Comparison of ENCODE assay signal across 8 mouse cellular contexts in the genomic region with DNA sequence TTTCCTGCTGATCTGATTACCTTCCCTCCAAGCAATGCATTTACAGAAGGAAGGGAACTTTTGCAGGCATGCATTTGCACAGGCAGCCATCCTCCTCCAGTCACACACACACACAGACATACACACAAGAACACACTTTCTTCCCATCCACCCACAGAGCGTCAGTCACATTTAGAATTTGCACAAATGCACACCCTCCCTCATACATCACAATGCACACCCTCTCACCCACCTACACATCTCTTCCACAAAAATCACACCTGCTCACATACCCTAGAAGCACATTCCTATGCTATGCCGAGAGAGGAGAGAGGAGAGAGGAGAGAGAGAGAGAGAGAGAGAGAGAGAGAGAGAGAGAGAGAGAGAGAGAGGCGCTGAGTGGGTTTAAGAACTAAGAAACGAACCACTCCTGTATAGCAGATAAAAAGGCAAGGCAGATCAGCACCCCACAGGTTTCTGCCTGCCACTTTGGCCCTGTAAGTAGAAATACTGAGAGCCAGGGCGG. TPM values are rescaled to one million over a fixed set of nuclear protein-coding genes. Genes with fewer than 3 reads are reported as not detected.
DNase-seq lines count a peak whose midpoint lies in the region; ATAC-seq lines count a peak whose summit lies in the region.

Gene Tyro3, plus strand, starts transcription at position 455 of the 505 bp plus-strand sequence.

- H3K4me1 ChIP-seq in embryonic facial prominence, embryonic 11.5 days (ENCODE audit: control insufficient read depth, insufficient read depth, low read length): peaks cover 2% of the 10 kb centered on the region
- peaks cover 28% of the 10 kb centered on the region for H3K4me1 ChIP-seq in hindbrain, embryonic 15.5 days (replicated peaks)
- H3K4me1 ChIP-seq in midbrain, embryonic 13.5 days (replicated peaks): peaks cover 20% of the 10 kb centered on the region

- H3K4me2 ChIP-seq in embryonic facial prominence, embryonic 11.5 days (ENCODE audit: low read depth, low read length): no peak within 1 kb of the TSS
- no peak within 1 kb of the TSS; the same call in 1 of the 2 replicates for H3K4me2 ChIP-seq in hindbrain, embryonic 15.5 days
- H3K4me2 ChIP-seq in midbrain, embryonic 13.5 days (replicated peaks): no peak within 1 kb of the TSS

- ATAC-seq in embryonic facial prominence, embryonic 11.5 days (replicated peaks; ENCODE audit: insufficient number of reproducible peaks, low FRiP score, low TSS enrichment, low read depth): no peak
- ATAC-seq in hindbrain, embryonic 15.5 days (ENCODE audit: low FRiP score, low read depth): no peak
- no peak for ATAC-seq in midbrain, embryonic 13.5 days
- ATAC-seq in erythroid progenitor cell, adult 5-6 weeks (replicated peaks; ENCODE audit: low FRiP score, poor library complexity, severe bottlenecking): no peak

- H3K27ac ChIP-seq in embryonic facial prominence, embryonic 11.5 days (replicated peaks; ENCODE audit: low read depth, low read length): no peak within 1 kb of the TSS
- H3K27ac ChIP-seq in hindbrain, embryonic 15.5 days (replicated peaks): no peak within 1 kb of the TSS
- no peak within 1 kb of the TSS for H3K27ac ChIP-seq in midbrain, embryonic 13.5 days

- WGBS in embryonic facial prominence, embryonic 11.5 days: 61% methylated on average over 5 of the region's 5 CpGs
- WGBS in hindbrain, embryonic 15.5 days: 67% methylated on average over 5 of the region's 5 CpGs
- WGBS in midbrain, embryonic 13.5 days: 62% methylated on average over 5 of the region's 5 CpGs

- H3K9ac ChIP-seq in embryonic facial prominence, embryonic 11.5 days (replicated peaks; ENCODE audit: low read length): no peak within 1 kb of the TSS
- H3K9ac ChIP-seq in hindbrain, embryonic 15.5 days: no peak within 1 kb of the TSS
- H3K9ac ChIP-seq in midbrain, embryonic 13.5 days (replicated peaks): no peak within 1 kb of the TSS

- no peak within 1 kb of the TSS for H3K4me3 ChIP-seq in embryonic facial prominence, embryonic 11.5 days (ENCODE audit: low read depth, low read length)
- no peak within 1 kb of the TSS for H3K4me3 ChIP-seq in hindbrain, embryonic 15.5 days
- H3K4me3 ChIP-seq in midbrain, embryonic 13.5 days (replicated peaks): no peak within 1 kb of the TSS

- DNase-seq in layer of hippocampus, adult 8-10 months (ENCODE audit: low spot score in 2 of 2): no peak
- no peak for DNase-seq in layer of hippocampus, adult 9-11 months
- no peak for DNase-seq in embryonic facial prominence, embryonic 11.5 days (ENCODE audit: low spot score)
- DNase-seq in ovary, postnatal 14 days (ENCODE audit: low spot score): no peak
- DNase-seq in thymus, postnatal 36 days: no peak

- H3K27me3 ChIP-seq in embryonic facial prominence, embryonic 11.5 days (ENCODE audit: control insufficient read depth, insufficient read depth, low read length): peaks cover 2% of the 10 kb centered on the region; the same call in 1 of the 2 replicates
- H3K27me3 ChIP-seq in hindbrain, embryonic 15.5 days: peaks cover 12% of the 10 kb centered on the region; the same call in 1 of the 2 replicates
- H3K27me3 ChIP-seq in midbrain, embryonic 13.5 days: peaks cover 39% of the 10 kb centered on the region

- H3K9me3 ChIP-seq in embryonic facial prominence, embryonic 11.5 days (replicated peaks; ENCODE audit: control insufficient read depth, low read length): no peaks in the 10 kb centered on the region
- no peaks in the 10 kb centered on the region for H3K9me3 ChIP-seq in hindbrain, embryonic 15.5 days
- H3K9me3 ChIP-seq in midbrain, embryonic 13.5 days: no peaks in the 10 kb centered on the region

- no peaks in the 10 kb centered on the region for H3K36me3 ChIP-seq in embryonic facial prominence, embryonic 11.5 days (replicated peaks; ENCODE audit: control insufficient read depth, insufficient read depth, low read depth, low read length)
- H3K36me3 ChIP-seq in hindbrain, embryonic 15.5 days: no peaks in the 10 kb centered on the region
- no peaks in the 10 kb centered on the region for H3K36me3 ChIP-seq in midbrain, embryonic 13.5 days

RNA-seq across cellular contexts. Expression of gene Tyro3, which starts in this region (rescaled TPM):
- 10 to 100 TPM; 86.0 to 95.4 (median 91.3) TPM for total RNA-seq in layer of hippocampus, adult 8-10 months (2022)
- polyA plus RNA-seq in embryonic facial prominence, embryonic 11.5 days (2014; fragmentation: Nextera tagmentation; extraction: Ambion mirVana): 16.3 and 21.0 TPM in 2 replicates
- 27.1 and 27.7 TPM in 2 replicates for polyA plus RNA-seq in hindbrain, embryonic 15.5 days (2015; fragmentation: Nextera tagmentation; extraction: Ambion mirVana)
- polyA plus RNA-seq in midbrain, embryonic 13.5 days (2015; fragmentation: Nextera tagmentation; extraction: Ambion mirVana): 15.7 and 16.1 TPM in 2 replicates
- total RNA-seq in erythroid progenitor cell, adult 5-6 weeks (2015; ENCODE audit: low replicate concordance): not detected in 2 replicates
- total RNA-seq in erythroid progenitor cell, adult 5-6 weeks (2017; ENCODE audit: low replicate concordance): not detected in 2 replicates

Comparison
In these comparisons a context has a peak if more than half of its experiments do, and no peak if none do; other contexts are left out.
1. RNA of gene Tyro3 (total RNA-seq): 86.0 to 95.4 TPM in layer of hippocampus, adult 8-10 months; not detected in erythroid progenitor cell, adult 5-6 weeks; every median in the first group is over 10 times any median in the second.